Mouse (Mus musculus): ENCODE data around the gene Pxt1.
"Not testable (repeated sequence)": the region's sequence is repeated elsewhere in the genome, so short reads cannot be mapped to it uniquely, and the experiment has no call there.

Pxt1 gene

DNA sequence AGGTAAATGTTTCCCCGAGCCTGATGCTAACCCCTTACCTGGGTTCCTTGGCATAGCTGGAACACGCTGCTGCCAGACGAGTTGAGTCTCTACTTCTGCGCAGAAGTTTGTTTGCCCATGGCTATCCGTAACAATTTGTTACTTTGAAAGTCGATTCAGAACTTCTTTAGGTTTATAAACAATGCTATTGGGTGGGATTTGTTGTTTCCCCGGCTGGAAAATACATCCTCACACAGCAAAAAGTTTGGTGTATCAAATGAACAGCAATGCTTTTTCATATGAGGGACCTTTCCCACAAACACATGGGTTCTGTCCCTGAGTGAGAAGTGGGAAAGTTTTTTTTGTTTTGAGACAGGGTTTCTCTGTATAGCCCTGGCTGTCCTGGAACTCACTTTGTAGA is at the start of gene Pxt1:
TSS of gene Pxt1 (minus strand) at position 101 of the 400 bp plus-strand sequence.
- no peak for DNase-seq (ENCODE audit: low read depth)

DNA sequence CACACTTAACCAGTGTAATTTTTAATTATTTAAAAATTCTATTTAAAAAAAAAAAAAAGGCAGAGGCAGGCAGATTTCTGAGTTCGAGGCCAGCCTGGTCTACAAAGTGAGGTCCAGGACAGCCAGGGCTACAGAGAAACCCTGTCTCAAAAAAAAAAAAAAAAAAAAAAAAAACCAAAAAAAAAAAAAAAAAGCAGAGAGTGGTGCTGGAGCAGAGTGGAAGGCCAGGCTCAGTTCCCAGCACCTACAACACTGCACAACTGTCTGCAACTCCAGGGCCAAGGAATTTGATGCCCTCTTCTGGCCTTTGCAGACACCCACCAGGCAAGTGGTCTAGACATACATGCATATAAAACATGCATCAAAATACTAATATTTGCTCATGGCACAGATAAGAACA is 49.4 kb upstream of the Pxt1 start:
- not testable (repeated sequence) for DNase-seq (ENCODE audit: low read depth)

DNA sequence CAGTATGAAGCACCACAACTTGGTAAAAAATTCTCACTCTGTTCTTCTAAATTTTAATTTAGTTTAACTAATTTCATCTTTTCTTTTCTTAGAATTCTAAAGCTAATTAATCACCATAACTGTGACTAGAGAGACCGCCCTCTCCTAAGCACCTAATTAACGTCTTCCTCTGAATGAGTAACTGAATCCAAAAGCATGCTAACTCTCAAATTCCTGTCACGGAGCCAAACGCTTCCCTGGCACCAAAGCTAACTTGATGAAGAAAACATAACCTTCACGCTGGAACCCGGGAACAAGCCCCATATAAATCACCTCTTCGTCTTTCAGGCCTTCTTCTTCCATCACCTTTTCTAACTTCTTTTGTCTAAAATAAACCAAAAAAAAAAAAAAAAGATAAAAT is 48.5 kb upstream of the Pxt1 start:
- DNase-seq (ENCODE audit: low read depth): no peak

GRCm38 (mm10) chr17:28991286-28991685 is 47.6 kb upstream of the Pxt1 start:
- DNase-seq (ENCODE audit: low read depth): no peak

GRCm38 (mm10) chr17:28990060-28990459 is 46.4 kb upstream of the Pxt1 start:
- DNase-seq (ENCODE audit: low read depth): no peak

- no peak for DNase-seq (ENCODE audit: low read depth)
These were observed 45.4 kb upstream of the Pxt1 start for GRCm38 (mm10) chr17:28988996-28989395.

DNA sequence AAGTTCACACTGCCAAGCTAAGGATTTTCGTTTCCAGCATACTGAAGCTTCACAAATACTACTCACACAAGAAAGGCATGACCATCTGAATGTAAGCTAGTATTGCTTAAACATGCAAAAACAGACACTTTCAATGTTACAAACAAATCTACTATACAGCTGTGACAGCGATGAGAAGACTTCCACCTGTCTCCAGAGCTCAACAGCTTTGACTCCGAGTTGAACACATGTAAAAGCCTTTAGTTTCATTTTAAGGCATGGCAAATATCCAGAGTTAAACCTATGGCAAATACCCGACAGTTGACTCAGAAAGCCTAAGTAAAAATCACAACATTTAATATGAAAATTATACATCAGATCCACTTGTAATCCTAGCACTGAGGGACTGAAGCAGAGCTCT is 44.7 kb upstream of the Pxt1 start:
- DNase-seq (ENCODE audit: low read depth): no peak

GRCm38 (mm10) chr17:28987713-28988112 is 44.1 kb upstream of the Pxt1 start:
- no peak for DNase-seq (ENCODE audit: low read depth)

DNA sequence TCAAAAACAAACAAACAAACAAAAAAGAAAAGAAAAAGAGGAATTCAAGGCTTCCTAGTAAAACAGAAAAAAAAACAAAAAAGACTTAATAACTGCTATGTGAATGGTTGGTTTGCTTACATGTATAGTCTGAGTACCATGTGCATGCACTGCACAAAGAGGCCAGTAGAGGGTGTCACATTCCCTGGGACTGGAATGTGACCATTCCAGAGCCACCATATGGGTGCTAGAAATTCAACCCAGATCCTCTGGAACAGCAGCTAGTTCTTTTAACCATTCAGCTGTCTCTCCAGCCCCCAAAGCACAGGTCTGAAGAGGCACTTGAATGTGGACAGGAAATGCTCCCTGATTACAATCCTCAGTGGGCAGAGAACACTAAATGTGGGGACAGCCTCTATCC is 43.2 kb upstream of the Pxt1 start:
- no peak for DNase-seq (ENCODE audit: low read depth)

GRCm38 (mm10) chr17:28984724-28985420 is 41.2 kb upstream of the Pxt1 start:
- no peak for DNase-seq (ENCODE audit: low read depth)

GRCm38 (mm10) chr17:28982591-28982990 is 39.0 kb upstream of the Pxt1 start:
- DNase-seq (ENCODE audit: low read depth): no peak

DNA sequence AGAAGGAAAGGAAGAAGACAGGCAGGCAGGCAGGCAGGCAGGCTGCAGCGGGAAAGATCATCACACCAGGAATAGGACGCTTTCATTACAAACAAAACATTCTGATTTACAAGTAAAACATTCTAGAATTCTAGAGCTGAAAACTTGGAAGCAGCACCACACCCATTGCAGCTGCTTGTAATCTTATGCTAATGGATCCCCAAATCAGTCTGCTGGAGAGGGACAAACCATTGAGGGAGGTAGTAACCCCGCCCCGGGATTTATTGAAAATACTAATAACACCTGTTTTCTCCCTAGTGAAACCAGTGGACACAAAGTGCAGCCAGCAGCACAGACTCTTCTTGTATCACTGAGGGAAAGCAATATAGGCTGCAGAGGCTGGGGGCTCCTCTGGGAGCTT is 37.4 kb upstream of the Pxt1 start:
- DNase-seq (ENCODE audit: low read depth): no peak

- no peak for DNase-seq (ENCODE audit: low read depth)
These were observed 35.5 kb upstream of the Pxt1 start for GRCm38 (mm10) chr17:28979091-28979490.

- no peak for DNase-seq (ENCODE audit: low read depth)
These were observed 26.5 kb upstream of the Pxt1 start for GRCm38 (mm10) chr17:28970122-28970521.

- DNase-seq (ENCODE audit: low read depth): no peak
These were observed 23.5 kb upstream of the Pxt1 start for GRCm38 (mm10) chr17:28967021-28967610.

- DNase-seq (ENCODE audit: low read depth): no peak
These were observed 18.0 kb upstream of the Pxt1 start for GRCm38 (mm10) chr17:28961596-28961995.

- DNase-seq (ENCODE audit: low read depth): no peak
These were observed 17.0 kb upstream of the Pxt1 start for GRCm38 (mm10) chr17:28960597-28960996.

- DNase-seq (ENCODE audit: low read depth): no peak
These were observed 10.8 kb upstream of the Pxt1 start for GRCm38 (mm10) chr17:28954416-28954815.

GRCm38 (mm10) chr17:28953251-28953650 is 9.6 kb upstream of the Pxt1 start:
- DNase-seq (ENCODE audit: low read depth): no peak

- DNase-seq (ENCODE audit: low read depth): peak; percentile 82
These were observed 8.5 kb upstream of the Pxt1 start, which contains the start of gene Kctd20 for GRCm38 (mm10) chr17:28951831-28952799. Gene Kctd20 (plus strand): TSS chr17:28951950.

- no peak for DNase-seq (ENCODE audit: low read depth)
These were observed 7.1 kb upstream of the Pxt1 start for GRCm38 (mm10) chr17:28950751-28951150.

DNA sequence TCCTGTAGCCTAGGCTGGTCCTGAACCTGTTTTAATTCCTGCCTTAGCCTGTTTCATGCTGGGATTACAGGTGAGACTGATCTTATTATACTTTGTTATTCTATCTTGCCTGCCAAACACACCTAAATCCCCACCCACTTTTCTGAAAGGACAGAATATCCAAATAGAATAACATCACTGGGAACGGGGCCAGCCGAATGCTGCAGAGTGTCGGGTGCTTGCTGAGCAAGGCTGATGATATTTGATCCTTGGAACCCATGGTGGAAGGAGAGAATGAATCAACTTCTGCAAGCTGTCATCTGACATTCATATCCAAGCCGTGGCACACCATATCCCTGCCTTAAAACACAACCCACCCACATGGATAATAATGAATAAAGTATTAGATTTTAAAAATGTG is 5.0 kb upstream of the Pxt1 start:
- no peak for DNase-seq (ENCODE audit: low read depth)

Measured in c-Kit-positive CD71-positive TER-119-negative erythroid progenitor cells, embryonic 14.5 days (primary cell).